Mouse (Mus musculus): ENCODE results near the gene Trim10.

- TF ChIP-seq CTCF (IDR thresholded peaks at IDR 0.05; ENCODE audit: borderline replicate concordance, insufficient read depth, low read depth, low read length) (no peak), POLR2A (IDR thresholded peaks at IDR 0.05; ENCODE audit: borderline replicate concordance, insufficient read depth, low read length) (no peak)
These were observed 14.0 kb downstream of the Trim10 start for GRCm38 (mm10) chr17:36883350-36883749.

Data from cerebellum, adult 2 months (tissue).